Mouse (Mus musculus) forebrain, embryonic 16.5 days (tissue): Measurements from ENCODE around the gene Ovol2. TPM values are rescaled to one million over a fixed set of nuclear protein-coding genes. Genes with fewer than 3 reads are reported as not detected.

Experiments
- ATAC-seq: fragments of 200-750 bp; cut with Nextera tagmentation; 2 replicates; pipeline ENCODE4 v1.8.0; 2017; ENCODE audit warnings: mild to moderate bottlenecking, moderate library complexity
- H3K27ac ChIP-seq: fragments of 300-500 bp; sonication (generic); 2 replicates; pipeline ENCODE4 v1.5.1; 2014; ENCODE audit warnings: low read length, control low read depth
- H3K27me3 ChIP-seq: fragments of 300-500 bp; sonication (generic); replicated peaks from 2 replicates; pipeline ENCODE4 v1.6.1; 2014; ENCODE audit warnings: low read length; ENCODE audit not compliant: control insufficient read depth, insufficient read depth
- H3K36me3 ChIP-seq: fragments of 300-500 bp; sonication (generic); 2 replicates; pipeline ENCODE4 v1.6.1; 2014; ENCODE audit not compliant: control insufficient read depth, insufficient read depth
- H3K4me1 ChIP-seq: fragments of 300-500 bp; sonication (generic); replicated peaks from 2 replicates; pipeline ENCODE4 v1.6.1; 2014; ENCODE audit warnings: low read length; ENCODE audit not compliant: control insufficient read depth, insufficient read depth
- H3K4me2 ChIP-seq: fragments of 300-500 bp; sonication (generic); 2 replicates; pipeline ENCODE4 v1.6.1; 2014; ENCODE audit warnings: mild to moderate bottlenecking, low read length, control low read depth
- H3K4me3 ChIP-seq: fragments of 300-500 bp; sonication (generic); replicated peaks from 2 replicates; pipeline ENCODE4 v1.5.1; 2014; ENCODE audit warnings: mild to moderate bottlenecking, low read length, control low read depth
- H3K9ac ChIP-seq: fragments of 300-500 bp; sonication (generic); replicated peaks from 2 replicates; pipeline ENCODE4 v1.6.1; 2014; ENCODE audit warnings: low read depth, low read length, control low read depth
- H3K9me3 ChIP-seq: fragments of 300-500 bp; sonication (generic); 2 replicates; pipeline ENCODE4 v1.6.1; 2016; ENCODE audit warnings: low read length; ENCODE audit not compliant: control insufficient read depth
- WGBS: fragments of 180-500 bp; shearing (Covaris S2); extraction: QIAGEN DNeasy Blood & Tissue Kit; methylation state at CpG from one replicate; pipeline ENCODE4 v1.1.7; 2014; 5-methylcytosine and 5-hydroxymethylcytosine counted together
- polyA plus RNA-seq: library from polyadenylated mRNA; unstranded; fragments of >200 nt; fragmentation: Nextera tagmentation; extraction: Ambion mirVana; gene quantifications from 2 replicates; pipeline ENCODE4 v1.2.1, GENCODE M21; 2015

Ovol2 gene
- polyA plus RNA-seq, 1 experiment from 2014 or later = not detected

- H3K4me2 ChIP-seq = peak overlapping the region; percentile 96
- under 1% methylated on average over 27 of the region's 41 CpGs for WGBS
- peak overlapping the region; percentile 51 for H3K4me3 ChIP-seq
- no peak overlapping the region for H3K27ac ChIP-seq
- ATAC-seq = peak; percentile 37; the same call in 1 of the 2 replicates
- H3K36me3 ChIP-seq = no peaks in the 10 kb centered on the region
- H3K9me3 ChIP-seq = no peaks in the 10 kb centered on the region
- H3K9ac ChIP-seq = peak overlapping the region; percentile 46
- peaks cover 54% of the 10 kb centered on the region for H3K27me3 ChIP-seq
- H3K4me1 ChIP-seq = peaks cover 32% of the 10 kb centered on the region
Observed at GRCm38 (mm10) chr2:144330352-144330959, 1.5 kb downstream of the Ovol2 start.

- H3K9ac ChIP-seq = no peak overlapping the region
- H3K4me1 ChIP-seq = peaks cover 32% of the 10 kb centered on the region
- H3K4me2 ChIP-seq = no peak overlapping the region
- no peak overlapping the region for H3K27ac ChIP-seq
- H3K9me3 ChIP-seq = no peaks in the 10 kb centered on the region
- H3K36me3 ChIP-seq = no peaks in the 10 kb centered on the region
- peaks cover 51% of the 10 kb centered on the region for H3K27me3 ChIP-seq
- no peak for ATAC-seq
- 5% methylated on average over 10 of the region's 10 CpGs for WGBS
- no peak overlapping the region for H3K4me3 ChIP-seq
Observed at GRCm38 (mm10) chr2:144329937-144330336, 2.0 kb downstream of the Ovol2 start.

GRCm38 (mm10) chr2:144329451-144329850 is 2.5 kb downstream of the Ovol2 start:
- no peak for ATAC-seq
- Histone ChIP-seq H3K9me3 (no peaks in the 10 kb centered on the region), H3K27me3 (peaks cover 50% of the 10 kb centered on the region), H3K4me3 (no peak overlapping the region), H3K27ac (no peak overlapping the region), H3K36me3 (no peaks in the 10 kb centered on the region), H3K9ac (no peak overlapping the region), H3K4me1 (peaks cover 32% of the 10 kb centered on the region), H3K4me2 (no peak overlapping the region)
- 3% methylated on average over 5 of the region's 10 CpGs for WGBS

- H3K4me2 ChIP-seq = no peak overlapping the region
- WGBS = 54% methylated on average over 3 of the region's 3 CpGs
Observed at GRCm38 (mm10) chr2:144324218-144324617, 7.7 kb downstream of the Ovol2 start.

GRCm38 (mm10) chr2:144311372-144311771 is 20.6 kb downstream of the Ovol2 start:
- 84% methylated on average over 2 of the region's 2 CpGs for WGBS

More at GRCm38 (mm10) chr2:144324218-144324617, 7.7 kb downstream of the Ovol2 start:
- H3K4me3 ChIP-seq = no peak overlapping the region
- no peak overlapping the region for H3K9ac ChIP-seq
- H3K4me1 ChIP-seq = no peaks in the 10 kb centered on the region
- ATAC-seq = no peak
- H3K9me3 ChIP-seq = no peaks in the 10 kb centered on the region
- peaks cover 14% of the 10 kb centered on the region; the same call in 1 of the 2 replicates for H3K27me3 ChIP-seq
- no peak overlapping the region for H3K27ac ChIP-seq
- H3K36me3 ChIP-seq = no peaks in the 10 kb centered on the region

GRCm38 (mm10) chr2:144310273-144310672 is 21.7 kb downstream of the Ovol2 start:
- no peak for ATAC-seq
- H3K27ac ChIP-seq = no peak overlapping the region
- no peaks in the 10 kb centered on the region for H3K36me3 ChIP-seq
- H3K9ac ChIP-seq = no peak overlapping the region
- H3K4me3 ChIP-seq = no peak overlapping the region
- H3K4me2 ChIP-seq = no peak overlapping the region
- no peaks in the 10 kb centered on the region for H3K27me3 ChIP-seq
- no peaks in the 10 kb centered on the region for H3K9me3 ChIP-seq
- H3K4me1 ChIP-seq = no peaks in the 10 kb centered on the region
- WGBS = 16% methylated on average over 5 of the region's 5 CpGs

More at GRCm38 (mm10) chr2:144311372-144311771, 20.6 kb downstream of the Ovol2 start:
- no peak overlapping the region for H3K27ac ChIP-seq
- no peak overlapping the region for H3K4me3 ChIP-seq
- no peaks in the 10 kb centered on the region for H3K27me3 ChIP-seq
- H3K4me1 ChIP-seq = no peaks in the 10 kb centered on the region
- no peak overlapping the region for H3K4me2 ChIP-seq
- no peaks in the 10 kb centered on the region for H3K36me3 ChIP-seq
- no peak for ATAC-seq
- no peak overlapping the region for H3K9ac ChIP-seq
- H3K9me3 ChIP-seq = no peaks in the 10 kb centered on the region

- no peaks in the 10 kb centered on the region for H3K9me3 ChIP-seq
- H3K4me2 ChIP-seq = no peak overlapping the region
- no peaks in the 10 kb centered on the region for H3K36me3 ChIP-seq
- WGBS = 53% methylated on average over 8 of the region's 8 CpGs
- no peak for ATAC-seq
- no peaks in the 10 kb centered on the region for H3K27me3 ChIP-seq
- no peak overlapping the region for H3K4me3 ChIP-seq
- no peaks in the 10 kb centered on the region for H3K4me1 ChIP-seq
- H3K9ac ChIP-seq = no peak overlapping the region
- H3K27ac ChIP-seq = no peak overlapping the region
Observed at GRCm38 (mm10) chr2:144308561-144308960, 23.4 kb downstream of the Ovol2 start.

- no peak for ATAC-seq
- no peak overlapping the region for H3K4me3 ChIP-seq
- no peaks in the 10 kb centered on the region for H3K4me1 ChIP-seq
- H3K27ac ChIP-seq = no peak overlapping the region
- H3K27me3 ChIP-seq = no peaks in the 10 kb centered on the region
- H3K9me3 ChIP-seq = no peaks in the 10 kb centered on the region
- WGBS = 74% methylated on average over 18 of the region's 18 CpGs
- no peaks in the 10 kb centered on the region for H3K36me3 ChIP-seq
- H3K4me2 ChIP-seq = no peak overlapping the region
- no peak overlapping the region for H3K9ac ChIP-seq
Observed at GRCm38 (mm10) chr2:144305721-144306294, 26.1 kb downstream of the Ovol2 start.

- no peak overlapping the region for H3K27ac ChIP-seq
- H3K4me3 ChIP-seq = no peak overlapping the region
- no peak overlapping the region for H3K4me2 ChIP-seq
- no peaks in the 10 kb centered on the region for H3K4me1 ChIP-seq
- H3K9ac ChIP-seq = no peak overlapping the region
- no peaks in the 10 kb centered on the region for H3K36me3 ChIP-seq
- no peak for ATAC-seq
- H3K9me3 ChIP-seq = no peaks in the 10 kb centered on the region
- WGBS = 94% methylated on average over 11 of the region's 11 CpGs
- no peaks in the 10 kb centered on the region for H3K27me3 ChIP-seq
Observed at GRCm38 (mm10) chr2:144301101-144301500, 30.8 kb downstream of the Ovol2 start.
